Mouse (Mus musculus): ENCODE measurements around the gene Ect2. TPM values are rescaled to one million over a fixed set of nuclear protein-coding genes. Genes with fewer than 3 reads are reported as not detected.
A peak's percentile ranks its signal among the peaks of the same experiment; 100 is the strongest.

Gene Ect2
- polyA plus RNA-seq, 1 experiment, result 0.65 TPM

DNA sequence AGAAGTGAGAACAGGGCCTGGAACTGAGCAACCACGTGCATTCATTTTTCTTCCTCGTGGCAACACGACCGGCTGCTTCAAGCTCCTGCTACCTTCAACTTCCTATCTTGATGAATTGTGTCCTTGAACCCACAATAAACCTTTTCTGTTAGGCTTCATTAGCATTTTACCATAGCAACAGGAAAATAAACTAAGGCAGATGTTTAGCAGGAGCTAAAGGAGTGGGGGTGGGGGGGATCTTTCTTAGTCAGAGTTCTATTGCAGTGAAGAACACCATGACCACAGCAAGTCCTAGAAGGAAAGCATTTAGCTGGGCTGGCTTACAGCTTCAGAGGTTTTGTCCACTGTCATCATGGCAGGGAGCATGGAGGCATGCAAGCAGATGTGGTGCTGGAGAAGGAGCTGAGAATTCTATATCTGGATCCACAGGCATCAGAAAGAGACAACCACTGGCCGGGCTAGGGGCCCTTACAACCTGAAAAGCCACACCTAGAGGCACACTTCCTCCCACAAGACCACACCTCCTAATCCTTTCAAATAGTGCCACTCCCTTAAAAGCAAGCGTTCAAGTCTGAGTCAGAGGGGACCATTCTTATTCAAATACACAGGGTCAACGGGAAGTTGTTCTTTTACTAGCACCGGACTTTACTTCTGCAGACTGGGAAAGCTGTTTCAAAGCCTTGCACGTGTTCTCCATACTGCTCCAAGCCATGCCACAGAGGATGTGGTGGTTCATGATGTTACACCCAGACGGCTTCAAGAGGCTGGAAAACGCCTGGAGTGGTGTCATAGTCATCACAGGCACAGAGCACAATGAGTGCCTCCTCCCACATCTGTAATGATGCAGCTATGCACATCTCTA, 90.0 kb downstream of the Ect2 start:
- Histone ChIP-seq H3K27ac (ENCODE audit: insufficient read depth, low read length) (no peak overlapping the region), H3K27me3 (ENCODE audit: control insufficient read depth, insufficient read depth, low read length) (no peaks in the 10 kb centered on the region), H3K4me1 (ENCODE audit: control insufficient read depth, insufficient read depth, low read length) (no peaks in the 10 kb centered on the region), H3K4me3 (replicated peaks; ENCODE audit: insufficient read depth, low read depth, low read length) (no peak overlapping the region)
- TF ChIP-seq POLR2A (IDR thresholded peaks at IDR 0.05; ENCODE audit: borderline replicate concordance, insufficient read depth, low read length) (no peak), CTCF (IDR thresholded peaks at IDR 0.05; ENCODE audit: borderline replicate concordance, insufficient read depth, low read depth, low read length) (no peak)
- no peak for DNase-seq
- WGBS, result 75% methylated on average over 11 of the region's 11 CpGs

- TF ChIP-seq CTCF (IDR thresholded peaks at IDR 0.05; ENCODE audit: borderline replicate concordance, insufficient read depth, low read depth, low read length) (no peak), POLR2A (IDR thresholded peaks at IDR 0.05; ENCODE audit: borderline replicate concordance, insufficient read depth, low read length) (no peak)
- DNase-seq, result no peak
- no peaks in the 10 kb centered on the region for H3K4me1 ChIP-seq (ENCODE audit: control insufficient read depth, insufficient read depth, low read length)
- no peaks in the 10 kb centered on the region for H3K27me3 ChIP-seq (ENCODE audit: control insufficient read depth, insufficient read depth, low read length)
- 83% methylated on average over 12 of the region's 12 CpGs for WGBS
- H3K27ac ChIP-seq (ENCODE audit: insufficient read depth, low read length), result no peak overlapping the region
- H3K4me3 ChIP-seq (replicated peaks; ENCODE audit: insufficient read depth, low read depth, low read length), result no peak overlapping the region
Observed at GRCm38 (mm10) chr3:27060441-27060840, 93.2 kb downstream of the Ect2 start.

- DNase-seq, result no peak
- Histone ChIP-seq H3K27me3 (ENCODE audit: control insufficient read depth, insufficient read depth, low read length) (no peaks in the 10 kb centered on the region), H3K27ac (ENCODE audit: insufficient read depth, low read length) (no peak overlapping the region), H3K4me1 (ENCODE audit: control insufficient read depth, insufficient read depth, low read length) (no peaks in the 10 kb centered on the region), H3K4me3 (replicated peaks; ENCODE audit: insufficient read depth, low read depth, low read length) (no peak overlapping the region)
- TF ChIP-seq CTCF (IDR thresholded peaks at IDR 0.05; ENCODE audit: borderline replicate concordance, insufficient read depth, low read depth, low read length), result no peak
- no peak for TF ChIP-seq POLR2A (IDR thresholded peaks at IDR 0.05; ENCODE audit: borderline replicate concordance, insufficient read depth, low read length)
- WGBS, result 69% methylated on average over 12 of the region's 12 CpGs
Observed at GRCm38 (mm10) chr3:27059529-27060322, 94.0 kb downstream of the Ect2 start.

DNA sequence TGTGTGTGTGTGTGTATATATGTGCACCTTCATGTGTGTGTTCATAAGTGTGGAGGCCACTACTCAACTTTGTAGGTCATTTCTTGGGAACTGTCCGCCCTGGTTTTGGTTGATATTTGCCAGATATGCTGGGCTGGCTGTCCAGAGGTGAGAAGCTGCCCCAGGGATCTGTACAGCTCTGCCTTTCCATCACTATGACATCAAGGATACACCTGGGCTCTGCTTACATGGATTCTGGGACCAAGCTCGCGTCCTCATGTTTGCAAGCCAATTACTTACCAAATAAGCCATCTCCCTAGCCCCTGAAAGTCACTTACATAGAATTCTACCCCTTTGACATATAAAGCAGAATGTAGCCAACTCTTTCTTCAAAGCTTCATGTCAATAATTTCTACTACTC, 98.2 kb downstream of the Ect2 start:
- Histone ChIP-seq H3K27me3 (ENCODE audit: control insufficient read depth, insufficient read depth, low read length) (no peaks in the 10 kb centered on the region), H3K4me1 (ENCODE audit: control insufficient read depth, insufficient read depth, low read length) (no peaks in the 10 kb centered on the region), H3K4me3 (replicated peaks; ENCODE audit: insufficient read depth, low read depth, low read length) (no peak overlapping the region), H3K27ac (ENCODE audit: insufficient read depth, low read length) (no peak overlapping the region)
- TF ChIP-seq POLR2A (IDR thresholded peaks at IDR 0.05; ENCODE audit: borderline replicate concordance, insufficient read depth, low read length) (no peak), CTCF (IDR thresholded peaks at IDR 0.05; ENCODE audit: borderline replicate concordance, insufficient read depth, low read depth, low read length) (no peak)
- no peak for DNase-seq
- 91% methylated on average over 3 of the region's 3 CpGs for WGBS

- H3K27ac ChIP-seq (ENCODE audit: insufficient read depth, low read length), result no peak overlapping the region
- no peak for TF ChIP-seq CTCF (IDR thresholded peaks at IDR 0.05; ENCODE audit: borderline replicate concordance, insufficient read depth, low read depth, low read length)
- TF ChIP-seq POLR2A (IDR thresholded peaks at IDR 0.05; ENCODE audit: borderline replicate concordance, insufficient read depth, low read length), result no peak
- H3K27me3 ChIP-seq (ENCODE audit: control insufficient read depth, insufficient read depth, low read length), result no peaks in the 10 kb centered on the region
- H3K4me3 ChIP-seq (replicated peaks; ENCODE audit: insufficient read depth, low read depth, low read length), result no peak overlapping the region
- no peaks in the 10 kb centered on the region for H3K4me1 ChIP-seq (ENCODE audit: control insufficient read depth, insufficient read depth, low read length)
- WGBS, result 24% methylated on average over 2 of the region's 2 CpGs
- DNase-seq, result peak in 1 of 2 experiments; percentile 34
Observed at GRCm38 (mm10) chr3:27054766-27055165, 98.9 kb downstream of the Ect2 start.

Other genes with a start within 250 kb of the Ect2 start
- gene Nceh1, start 29.1 kb upstream of the Ect2 start, polyA plus RNA-seq (2012; rRNA removed), result 51.5 and 55.8 TPM in 2 replicates
- gene Tnfsf10, start 163.2 kb upstream of the Ect2 start, polyA plus RNA-seq (2012; rRNA removed), result 1.6 and 2.0 TPM in 2 replicates
- 0.14 and 0.29 TPM in 2 replicates for gene Ghsr, start 217.5 kb upstream of the Ect2 start, polyA plus RNA-seq (2012; rRNA removed)